Mouse (Mus musculus) hindbrain, embryonic 10.5 days (tissue): ENCODE measurements at regions not wholly inside any gene's neighbourhood (a gene's known extent, or its start where the extent isn't known, plus 50 kb on each side); places are given as distances from the start of the nearest gene placed in this dataset.

Experiments used
- DNase-seq: peaks from one replicate; pipeline ENCODE4 v3.0.0-alpha.2; 2017; ENCODE audit warnings: low spot score
- H3K27ac ChIP-seq: fragments of 300-500 bp; sonication (generic); 2 replicates; pipeline ENCODE4 v1.5.1; 2016; ENCODE audit warnings: mild to moderate bottlenecking, moderate library complexity
- H3K27me3 ChIP-seq: fragments of 300-500 bp; sonication (generic); 2 replicates; pipeline ENCODE4 v1.6.1; 2016; ENCODE audit warnings: mild to moderate bottlenecking; ENCODE audit not compliant: poor library complexity, insufficient read depth, severe bottlenecking
- H3K36me3 ChIP-seq: fragments of 300-500 bp; sonication (generic); 2 replicates; pipeline ENCODE4 v1.6.1; 2016; ENCODE audit warnings: mild to moderate bottlenecking, moderate library complexity
- H3K4me1 ChIP-seq: fragments of 300-500 bp; sonication (generic); replicated peaks from 2 replicates; pipeline ENCODE4 v1.6.1; 2016; ENCODE audit warnings: mild to moderate bottlenecking
- H3K4me3 ChIP-seq: fragments of 300-500 bp; sonication (generic); 2 replicates; pipeline ENCODE4 v1.5.1; 2016; ENCODE audit warnings: mild to moderate bottlenecking, moderate library complexity
- H3K9me3 ChIP-seq: fragments of 300-500 bp; sonication (generic); 2 replicates; pipeline ENCODE4 v1.6.1; 2016; ENCODE audit warnings: mild to moderate bottlenecking, moderate library complexity
- WGBS: fragments of 180-500 bp; shearing (Covaris S2); methylation state at CpG from one replicate; pipeline ENCODE4 v1.1.7; 2016; 5-methylcytosine and 5-hydroxymethylcytosine counted together

DNA sequence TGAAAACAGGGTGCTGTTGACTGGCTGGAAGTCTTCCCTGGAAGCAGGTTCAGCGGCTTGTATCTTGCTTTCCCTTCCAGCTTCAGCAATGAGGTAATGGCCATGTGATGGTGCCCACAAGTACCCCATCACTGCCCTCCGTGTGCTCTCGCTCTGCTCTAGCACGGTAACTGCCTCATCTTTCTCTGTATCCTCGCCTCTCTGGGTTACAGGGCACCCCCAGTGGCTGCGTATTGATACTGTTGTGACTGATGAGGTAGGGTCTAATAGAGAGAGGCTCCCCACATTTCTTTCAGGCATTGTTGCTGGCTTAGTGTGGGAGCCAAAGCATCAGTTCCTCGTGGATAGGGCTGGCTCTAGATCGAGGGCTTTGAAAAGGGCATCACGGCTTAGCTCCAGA lies 147.9 kb upstream of the Pitx1 start:
- Histone ChIP-seq H3K4me3 (no peak overlapping the region), H3K9me3 (no peaks in the 10 kb centered on the region), H3K27ac (no peak overlapping the region), H3K36me3 (no peaks in the 10 kb centered on the region), H3K27me3 (peaks cover 52% of the 10 kb centered on the region), H3K4me1 (peaks cover 19% of the 10 kb centered on the region)
- no peak for DNase-seq
- WGBS, result 54% methylated on average over 9 of the region's 9 CpGs

DNA sequence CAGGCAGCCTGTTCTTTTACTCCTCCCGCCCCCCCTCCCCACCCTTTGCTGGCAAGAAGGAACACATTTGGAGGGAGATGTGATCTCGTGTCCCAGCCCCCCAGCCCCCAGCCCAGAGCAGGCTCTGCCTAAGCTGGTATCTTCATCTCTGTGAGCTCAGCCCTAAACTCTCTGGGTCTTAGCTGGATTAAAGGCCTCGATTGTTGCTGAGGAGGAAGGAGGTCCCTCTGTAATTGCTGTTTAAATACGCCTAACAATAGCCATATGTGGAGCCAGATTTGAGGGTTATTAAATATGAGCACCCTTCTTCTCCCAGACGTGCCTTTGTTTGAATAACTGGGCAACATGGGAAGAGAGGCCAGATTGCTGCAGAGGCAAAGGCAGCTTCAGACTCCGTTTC lies 145.0 kb upstream of the Pitx1 start:
- Histone ChIP-seq H3K4me3 (no peak overlapping the region), H3K4me1 (peaks cover 29% of the 10 kb centered on the region), H3K36me3 (no peaks in the 10 kb centered on the region), H3K9me3 (no peaks in the 10 kb centered on the region), H3K27me3 (peaks cover 44% of the 10 kb centered on the region), H3K27ac (no peak overlapping the region; the same call in 1 of the 2 replicates)
- WGBS, result 72% methylated on average over 6 of the region's 6 CpGs
- no peak for DNase-seq

GRCm38 (mm10) chr13:55977902-55978301 lies 141.9 kb upstream of the Pitx1 start:
- DNase-seq, result no peak
- peaks cover 21% of the 10 kb centered on the region for H3K27me3 ChIP-seq
- H3K36me3 ChIP-seq, result no peaks in the 10 kb centered on the region
- 71% methylated on average over 3 of the region's 3 CpGs for WGBS
- peaks cover 13% of the 10 kb centered on the region for H3K4me1 ChIP-seq
- H3K27ac ChIP-seq, result no peak overlapping the region
- H3K4me3 ChIP-seq, result no peak overlapping the region
- H3K9me3 ChIP-seq, result no peaks in the 10 kb centered on the region

DNA sequence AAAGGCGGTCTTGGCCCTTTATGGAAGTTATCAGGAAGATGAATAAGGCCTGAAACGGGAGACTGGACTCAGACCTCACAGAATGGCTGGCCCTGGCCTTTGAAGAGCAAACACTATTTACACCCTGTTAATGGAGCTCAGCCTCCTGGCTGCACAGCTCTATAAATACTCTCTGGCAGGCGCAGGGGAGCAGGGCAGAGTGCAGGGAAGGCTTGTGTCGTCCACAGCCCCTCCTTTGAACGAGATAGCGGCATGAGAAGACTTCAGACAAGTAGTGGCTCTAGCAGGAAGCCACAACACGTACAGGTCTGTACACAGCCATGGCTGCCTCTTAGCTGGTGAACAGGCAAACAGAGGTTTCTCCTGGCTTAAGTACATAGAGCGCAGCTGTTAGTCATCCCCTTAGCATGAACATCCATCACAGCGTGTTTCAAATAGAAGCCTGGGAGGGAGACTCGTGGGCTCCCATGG lies 141.0 kb upstream of the Pitx1 start:
- Histone ChIP-seq H3K36me3 (no peaks in the 10 kb centered on the region), H3K9me3 (no peaks in the 10 kb centered on the region), H3K4me1 (peaks cover 13% of the 10 kb centered on the region), H3K27ac (0 out of 2 replicates have a peak overlapping the region, but pooled peaks have one; percentile 45), H3K4me3 (no peak overlapping the region), H3K27me3 (peaks cover 14% of the 10 kb centered on the region)
- no peak for DNase-seq
- 66% methylated on average over 10 of the region's 10 CpGs for WGBS

- H3K9me3 ChIP-seq, result peaks cover 4% of the 10 kb centered on the region; the same call in 1 of the 2 replicates
- peaks cover 10% of the 10 kb centered on the region for H3K4me1 ChIP-seq
- H3K36me3 ChIP-seq, result no peaks in the 10 kb centered on the region
- peaks cover 7% of the 10 kb centered on the region for H3K27me3 ChIP-seq
- WGBS, result 53% methylated on average over 5 of the region's 5 CpGs
- no peak overlapping the region for H3K4me3 ChIP-seq
- peak; percentile 37 for DNase-seq
- H3K27ac ChIP-seq, result no peak overlapping the region
Measured at GRCm38 (mm10) chr13:55974105-55974504, 138.1 kb upstream of the Pitx1 start.

DNA sequence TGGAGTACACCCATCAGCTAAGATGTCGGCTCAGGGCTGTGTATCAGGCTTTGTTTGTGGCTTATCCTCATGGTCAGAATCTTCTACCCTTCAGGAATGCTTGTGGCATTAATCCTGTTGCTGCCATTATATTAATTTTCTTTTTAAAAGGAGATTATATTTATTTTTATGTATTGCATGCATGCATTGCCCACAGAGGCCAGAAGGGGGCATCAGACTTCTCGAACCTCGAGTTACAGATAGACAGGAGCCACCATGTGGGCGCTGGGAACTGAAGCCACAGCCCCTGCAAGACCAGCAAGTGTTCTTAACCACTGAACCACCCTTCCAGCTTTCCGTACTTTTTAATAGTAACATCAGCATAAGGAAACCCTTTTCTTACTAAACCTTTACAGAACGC lies 134.7 kb upstream of the Pitx1 start:
- DNase-seq, result no peak
- no peak overlapping the region for H3K4me3 ChIP-seq
- 85% methylated on average over 6 of the region's 6 CpGs for WGBS
- H3K27ac ChIP-seq, result no peak overlapping the region
- peaks cover 9% of the 10 kb centered on the region; the same call in 1 of the 2 replicates for H3K4me1 ChIP-seq
- H3K9me3 ChIP-seq, result peaks cover 4% of the 10 kb centered on the region; the same call in 1 of the 2 replicates
- H3K36me3 ChIP-seq, result no peaks in the 10 kb centered on the region
- H3K27me3 ChIP-seq, result peaks cover 22% of the 10 kb centered on the region

- no peak overlapping the region for H3K27ac ChIP-seq
- no peak for DNase-seq
- H3K27me3 ChIP-seq, result peaks cover 34% of the 10 kb centered on the region
- H3K4me1 ChIP-seq, result peaks cover 18% of the 10 kb centered on the region
- H3K36me3 ChIP-seq, result no peaks in the 10 kb centered on the region
- peaks cover 4% of the 10 kb centered on the region; the same call in 1 of the 2 replicates for H3K9me3 ChIP-seq
- no peak overlapping the region for H3K4me3 ChIP-seq
- WGBS, result 88% methylated on average over 4 of the region's 4 CpGs
Measured at GRCm38 (mm10) chr13:55969473-55969872, 133.5 kb upstream of the Pitx1 start.

GRCm38 (mm10) chr13:55967151-55967550 lies 131.2 kb upstream of the Pitx1 start:
- Histone ChIP-seq H3K9me3 (peaks cover 4% of the 10 kb centered on the region; the same call in 1 of the 2 replicates), H3K27ac (no peak overlapping the region), H3K36me3 (no peaks in the 10 kb centered on the region), H3K4me1 (peaks cover 32% of the 10 kb centered on the region), H3K4me3 (no peak overlapping the region), H3K27me3 (peaks cover 57% of the 10 kb centered on the region)
- WGBS, result 88% methylated on average over 6 of the region's 6 CpGs
- no peak for DNase-seq

- H3K36me3 ChIP-seq, result no peaks in the 10 kb centered on the region
- 0 out of 2 replicates have a peak overlapping the region, but pooled peaks have one; percentile 53 for H3K27ac ChIP-seq
- DNase-seq, result peak; percentile 86
- peaks cover 87% of the 10 kb centered on the region for H3K27me3 ChIP-seq
- peak overlapping the region; percentile 48 for H3K4me3 ChIP-seq
- 7% methylated on average over 22 of the region's 22 CpGs for WGBS
- H3K4me1 ChIP-seq, result peaks cover 34% of the 10 kb centered on the region
- H3K9me3 ChIP-seq, result no peaks in the 10 kb centered on the region
Measured at GRCm38 (mm10) chr13:55963005-55963620, 127.1 kb upstream of the Pitx1 start.

- Histone ChIP-seq H3K27ac (no peak overlapping the region), H3K4me3 (peak overlapping the region; percentile 48), H3K36me3 (no peaks in the 10 kb centered on the region), H3K4me1 (peaks cover 41% of the 10 kb centered on the region), H3K9me3 (no peaks in the 10 kb centered on the region), H3K27me3 (peaks cover 88% of the 10 kb centered on the region)
- peak; percentile 30 for DNase-seq
- 24% methylated on average over 18 of the region's 18 CpGs for WGBS
Measured at GRCm38 (mm10) chr13:55962254-55962866, 126.4 kb upstream of the Pitx1 start.

DNA sequence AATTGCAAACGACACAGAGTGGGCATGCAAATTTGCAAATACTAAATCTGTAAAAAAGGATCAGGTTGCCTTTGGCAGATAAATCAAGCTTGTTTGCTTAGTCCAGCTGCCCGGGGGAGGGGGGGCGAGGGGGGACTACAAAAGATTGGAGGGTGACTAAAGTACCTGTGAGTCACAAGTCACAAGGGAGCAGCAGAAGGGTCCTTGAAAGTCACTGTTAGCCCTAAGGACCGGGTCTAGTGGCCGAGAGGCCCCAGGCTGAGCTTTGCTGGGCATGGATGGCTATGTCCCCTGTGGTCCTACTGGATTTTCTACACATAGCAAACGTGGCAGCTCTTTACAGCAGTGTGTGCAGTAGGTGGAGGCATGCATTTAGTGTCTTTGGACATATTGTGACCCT lies 118.4 kb upstream of the Pitx1 start:
- no peak for DNase-seq
- 83% methylated on average over 6 of the region's 6 CpGs for WGBS
- no peak overlapping the region for H3K4me3 ChIP-seq
- H3K4me1 ChIP-seq, result peaks cover 18% of the 10 kb centered on the region
- H3K36me3 ChIP-seq, result no peaks in the 10 kb centered on the region
- peaks cover 13% of the 10 kb centered on the region for H3K27me3 ChIP-seq
- no peaks in the 10 kb centered on the region for H3K9me3 ChIP-seq
- no peak overlapping the region for H3K27ac ChIP-seq

GRCm38 (mm10) chr13:55953426-55953825 lies 117.4 kb upstream of the Pitx1 start:
- 93% methylated on average over 2 of the region's 2 CpGs for WGBS
- no peak overlapping the region for H3K4me3 ChIP-seq

GRCm38 (mm10) chr13:55950773-55951172 lies 114.8 kb upstream of the Pitx1 start:
- DNase-seq, result no peak
- H3K27ac ChIP-seq, result no peak overlapping the region
- no peaks in the 10 kb centered on the region for H3K27me3 ChIP-seq
- no peaks in the 10 kb centered on the region for H3K9me3 ChIP-seq
- H3K4me3 ChIP-seq, result no peak overlapping the region
- H3K36me3 ChIP-seq, result no peaks in the 10 kb centered on the region
- 85% methylated on average over 6 of the region's 6 CpGs for WGBS
- peaks cover 25% of the 10 kb centered on the region for H3K4me1 ChIP-seq

More at GRCm38 (mm10) chr13:55953426-55953825, 117.4 kb upstream of the Pitx1 start:
- DNase-seq, result no peak
- no peaks in the 10 kb centered on the region for H3K9me3 ChIP-seq
- H3K27ac ChIP-seq, result no peak overlapping the region
- H3K4me1 ChIP-seq, result peaks cover 25% of the 10 kb centered on the region
- H3K36me3 ChIP-seq, result no peaks in the 10 kb centered on the region
- peaks cover 6% of the 10 kb centered on the region for H3K27me3 ChIP-seq
